Mouse (Mus musculus): Measurements from ENCODE around the gene Slc30a6. TPM values are rescaled to one million over a fixed set of nuclear protein-coding genes. Genes with fewer than 3 reads are reported as not detected.

The Slc30a6 gene
- 10 to 100 TPM in 1 of 2 experiments, 1 to 10 TPM in 1; 9.9 to 12.5 TPM for total RNA-seq (2023)

GRCm38 (mm10) chr17:74395383-74396065 is at the start of gene Slc30a6:
TSS of gene Slc30a6 (plus strand) at chr17:74395608.

GRCm38 (mm10) chr17:74458711-74459408 is 63.5 kb downstream of the Slc30a6 start, which contains the start of gene Nlrc4:
TSS of gene Nlrc4 (minus strand) at chr17:74459142.

Other genes with a start within 250 kb of the Slc30a6 start
- gene Memo1, start 100.1 kb upstream of the Slc30a6 start, total RNA-seq (2023) = 10 to 100 TPM; 28.8 to 31.6 TPM
- 10 to 100 TPM; 44.6 to 52.9 TPM for gene Dpy30, start 71.7 kb upstream of the Slc30a6 start, total RNA-seq (2023)
- 10 to 100 TPM; 19.2 to 21.4 TPM for gene Spast, start 56.6 kb upstream of the Slc30a6 start, total RNA-seq (2023)
- gene Nlrc4, start 63.5 kb downstream of the Slc30a6 start, total RNA-seq (2023) = 1 to 10 TPM; 4.8 to 6.5 TPM
- gene Yipf4, start 93.9 kb downstream of the Slc30a6 start, total RNA-seq (2023) = 10 to 100 TPM; 49.1 to 52.3 TPM
- 100 to 1,000 TPM; 108 to 113 TPM for gene Birc6, start 132.7 kb downstream of the Slc30a6 start, total RNA-seq (2023)